Mouse (Mus musculus) cerebellum, postnatal 4 days (tissue): ENCODE measurements at regions not wholly inside any gene's neighbourhood (a gene's known extent, or its start where the extent isn't known, plus 50 kb on each side); places are given as distances from the start of the nearest gene placed in this dataset.
A peak's percentile ranks its signal among the peaks of the same experiment; 100 is the strongest.

Source experiments
- DNase-seq, 2 experiments: peaks; one replicate each; pipeline ENCODE4 v3.0.0; 2022; ENCODE audit warnings: low spot score in 2 of 2, mixed read lengths in 1 of 2

GRCm38 (mm10) chr14:71231223-71231815, 631.7 kb upstream of the Fam160b2 start:
- DNase-seq = no peak

DNA sequence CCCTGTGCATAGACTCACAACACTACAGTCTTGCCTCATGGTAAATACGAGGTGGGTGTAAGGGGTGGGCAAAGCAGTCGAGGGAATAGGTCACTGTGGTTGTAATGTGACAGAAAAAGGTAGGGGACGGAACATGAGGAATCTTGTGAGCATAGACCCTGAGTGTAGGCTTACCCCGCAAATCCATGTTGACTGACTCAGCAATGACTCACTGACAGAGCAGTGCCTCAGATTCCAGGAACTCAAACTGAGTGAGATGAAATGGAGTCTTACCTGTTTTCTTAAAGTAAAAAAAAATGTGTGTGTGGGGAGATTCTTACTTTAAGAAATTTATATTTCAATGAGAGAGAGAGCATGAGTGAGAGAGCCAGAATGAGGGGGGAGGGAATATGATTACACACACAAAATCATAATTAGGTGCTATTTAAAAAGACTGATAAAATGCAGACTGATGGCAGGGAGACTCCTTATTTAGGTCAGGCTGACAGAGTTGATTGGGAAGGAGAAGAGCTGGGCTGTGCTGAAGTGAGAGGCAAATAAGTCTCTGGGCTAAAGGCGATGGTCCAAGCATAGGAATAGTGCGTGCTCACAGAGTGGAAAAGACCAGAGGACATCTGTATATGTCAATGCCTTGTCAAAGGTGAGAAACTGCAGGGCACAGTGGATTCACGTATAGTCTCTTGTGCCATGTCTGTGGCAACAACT, 631.0 kb upstream of the Fam160b2 start:
- DNase-seq = no peak

- no peak for DNase-seq
Observed at GRCm38 (mm10) chr14:71229955-71230354, 630.3 kb upstream of the Fam160b2 start.

GRCm38 (mm10) chr14:71228894-71229446, 629.3 kb upstream of the Fam160b2 start:
- no peak for DNase-seq

GRCm38 (mm10) chr14:71217041-71217440, 617.4 kb upstream of the Fam160b2 start:
- DNase-seq = no peak

- no peak for DNase-seq
Observed at GRCm38 (mm10) chr14:71211359-71211978, 611.8 kb upstream of the Fam160b2 start.

DNA sequence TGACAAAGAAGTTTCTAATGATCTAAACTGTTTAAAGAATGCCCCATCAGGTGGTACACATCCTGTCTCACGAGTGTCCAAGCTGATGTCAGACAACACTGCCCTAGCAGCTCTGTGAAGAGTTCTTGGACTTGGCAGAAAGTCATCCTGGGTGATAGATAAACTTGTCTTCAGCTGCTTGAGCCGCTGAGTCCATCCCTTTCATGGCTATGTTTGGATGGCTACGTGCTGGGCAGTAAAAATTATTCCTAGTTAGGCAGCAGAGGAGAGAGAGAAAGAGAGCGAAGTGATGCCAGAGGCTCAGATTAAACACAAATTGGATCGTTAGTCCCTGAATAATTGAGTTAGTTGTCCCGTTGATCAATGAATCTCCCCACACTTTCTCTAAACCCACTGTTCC, 603.8 kb upstream of the Fam160b2 start:
- no peak for DNase-seq

DNA sequence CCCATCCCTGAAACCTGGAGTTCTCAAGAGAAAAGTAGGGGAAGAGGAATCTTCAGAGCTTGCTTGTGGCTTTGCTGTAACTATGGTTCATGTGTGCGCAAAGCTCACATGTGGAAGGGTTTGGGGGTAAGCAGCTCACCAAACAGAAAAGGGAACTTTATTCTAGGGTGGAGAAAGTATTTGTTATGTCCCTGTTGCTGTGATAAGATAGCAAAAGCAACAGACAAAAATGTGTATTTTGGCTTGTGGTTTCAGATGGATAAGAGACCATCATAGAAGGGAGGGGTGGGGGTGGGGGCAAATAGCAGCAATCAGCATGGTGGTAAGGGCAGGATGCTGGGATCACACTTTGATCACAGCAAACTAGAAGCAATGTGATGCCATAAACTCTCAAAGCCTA, 601.3 kb upstream of the Fam160b2 start:
- no peak for DNase-seq

DNA sequence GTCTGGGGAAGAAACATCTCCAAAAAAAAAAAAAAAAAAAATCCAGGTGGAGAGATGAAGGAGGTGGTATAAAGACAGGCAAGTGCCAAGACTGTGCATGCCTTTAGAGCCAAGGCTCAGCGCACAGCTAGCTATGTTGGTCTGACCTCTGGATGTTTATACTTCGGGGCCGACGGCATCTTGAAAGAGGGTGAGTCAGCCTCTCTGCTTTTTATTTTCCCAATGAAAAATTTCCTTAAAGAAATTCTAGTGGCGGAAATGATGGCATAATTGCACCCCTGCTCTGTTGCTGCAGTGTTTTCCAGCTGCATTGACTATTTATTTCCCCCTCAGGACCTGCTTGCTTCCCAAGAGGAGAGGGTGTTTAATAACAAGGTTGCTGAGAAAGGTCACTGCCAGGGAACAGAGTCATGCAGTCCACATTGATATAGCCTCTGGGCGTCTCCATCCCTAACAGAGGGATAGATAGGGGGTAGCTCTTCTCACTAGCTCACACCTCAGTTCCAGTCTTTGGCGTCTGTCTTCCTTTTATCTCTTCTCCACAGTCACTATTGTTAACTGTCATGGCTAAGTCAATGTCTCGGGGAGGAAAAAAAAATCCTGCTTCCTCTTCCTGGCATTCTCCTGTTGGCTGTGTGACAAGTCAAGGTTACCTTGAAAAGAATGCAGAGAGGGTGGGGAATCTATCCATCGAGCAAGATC, 599.7 kb upstream of the Fam160b2 start:
- DNase-seq = no peak

DNA sequence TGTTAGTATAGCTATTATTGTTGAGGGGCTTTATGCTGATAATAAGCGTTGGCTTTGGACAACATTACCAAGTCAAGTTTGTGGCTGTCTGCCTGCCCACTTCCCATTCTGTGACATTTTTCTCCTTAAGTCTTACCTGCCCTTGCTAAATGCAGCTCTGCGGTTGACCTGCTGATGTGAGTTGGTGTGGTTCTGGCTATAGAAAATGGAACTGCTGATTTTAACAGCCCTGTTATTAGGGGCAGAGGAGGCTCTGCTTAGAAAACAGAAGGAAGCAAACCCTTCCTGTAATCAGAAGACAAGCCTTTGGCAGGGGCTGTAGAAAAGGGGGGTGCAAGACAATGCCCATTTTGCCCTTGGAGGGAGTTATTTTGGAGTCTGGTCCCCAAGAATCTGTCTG, 594.6 kb upstream of the Fam160b2 start:
- DNase-seq = no peak

DNA sequence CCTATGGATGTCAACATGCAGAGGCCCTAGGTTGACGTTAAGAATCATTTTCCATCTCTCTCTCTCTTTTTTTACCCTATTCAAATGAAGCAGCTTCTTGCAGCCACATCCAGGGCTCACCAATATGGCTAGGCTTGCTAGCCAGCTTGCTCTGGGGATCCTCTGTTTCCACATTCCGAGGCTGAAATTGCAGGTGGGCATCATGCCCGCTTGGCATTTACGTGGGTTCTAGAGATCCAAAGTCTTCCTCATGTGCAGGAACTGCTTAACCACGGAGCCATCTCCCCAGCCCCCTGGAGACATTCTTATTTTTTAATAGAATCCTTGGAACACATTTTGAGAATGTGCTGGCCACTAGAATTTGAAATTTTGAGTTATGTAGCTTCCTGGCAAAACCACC, 592.9 kb upstream of the Fam160b2 start:
- no peak for DNase-seq

DNA sequence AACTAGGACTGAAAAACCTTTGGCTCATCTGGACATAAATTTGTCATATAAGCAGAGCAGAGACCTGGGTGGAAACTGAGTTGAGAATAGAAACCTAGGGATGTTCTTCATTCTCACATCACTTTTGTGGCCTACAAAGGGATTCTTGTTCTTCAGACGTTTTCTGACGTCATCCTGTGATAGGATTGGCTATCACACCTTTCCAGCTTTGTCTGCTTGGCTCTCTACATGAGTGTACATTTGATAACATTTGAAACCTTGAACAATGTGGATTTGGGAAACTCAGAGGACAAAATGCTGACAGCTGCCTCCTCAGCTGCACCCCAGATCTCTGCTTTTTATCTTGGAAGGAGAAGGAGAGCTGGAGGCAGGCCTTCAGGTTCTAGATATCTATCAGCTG, 589.7 kb upstream of the Fam160b2 start:
- DNase-seq = no peak

- DNase-seq = no peak
Observed at GRCm38 (mm10) chr14:71177341-71177740, 577.7 kb upstream of the Fam160b2 start.

- no peak for DNase-seq
Observed at GRCm38 (mm10) chr14:71174175-71174574, 574.5 kb upstream of the Fam160b2 start.

- DNase-seq = no peak
Observed at GRCm38 (mm10) chr14:71159556-71159955, 559.9 kb upstream of the Fam160b2 start.

DNA sequence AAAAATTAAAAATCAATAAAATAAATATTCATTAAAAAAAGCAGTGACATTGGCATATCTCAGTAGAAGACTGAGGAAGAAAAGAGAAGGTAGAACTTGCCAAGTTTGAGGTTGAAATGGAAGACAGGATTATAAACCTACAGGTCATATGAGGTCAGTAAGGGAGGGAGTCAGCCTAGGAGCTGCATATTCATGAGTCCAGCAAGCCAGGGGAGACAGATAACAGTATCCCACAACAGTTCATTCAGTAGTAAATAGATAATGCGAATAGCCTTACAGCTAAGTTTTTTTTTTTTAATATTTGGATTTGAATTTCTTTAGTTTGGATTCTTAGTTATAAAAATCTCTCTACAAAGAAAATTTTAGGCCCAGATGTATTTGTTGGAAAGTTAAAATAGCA, 542.8 kb upstream of the Fam160b2 start:
- DNase-seq = no peak

GRCm38 (mm10) chr14:71129771-71130211, 530.2 kb upstream of the Fam160b2 start:
- peak in 1 of 2 experiments; percentile 42 for DNase-seq

DNA sequence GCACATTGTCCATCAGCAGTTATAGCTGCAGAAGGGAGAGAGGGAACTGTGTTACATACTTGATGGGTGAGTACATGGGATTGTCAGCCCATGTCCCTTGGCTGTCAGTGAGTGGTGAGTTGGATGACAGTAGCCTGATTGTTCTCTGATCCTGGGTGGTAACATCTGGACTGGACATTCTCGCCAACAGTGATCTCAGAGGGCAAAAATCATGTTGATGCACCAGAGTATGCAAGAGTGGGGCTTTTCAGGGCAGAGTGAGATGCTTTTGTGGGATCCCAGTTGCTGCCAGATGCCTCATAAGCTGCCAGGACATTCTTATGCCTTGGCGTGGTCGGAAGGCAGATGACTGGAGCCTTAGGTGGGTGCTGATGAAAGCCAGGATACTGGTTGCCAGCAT, 528.9 kb upstream of the Fam160b2 start:
- DNase-seq = no peak

DNA sequence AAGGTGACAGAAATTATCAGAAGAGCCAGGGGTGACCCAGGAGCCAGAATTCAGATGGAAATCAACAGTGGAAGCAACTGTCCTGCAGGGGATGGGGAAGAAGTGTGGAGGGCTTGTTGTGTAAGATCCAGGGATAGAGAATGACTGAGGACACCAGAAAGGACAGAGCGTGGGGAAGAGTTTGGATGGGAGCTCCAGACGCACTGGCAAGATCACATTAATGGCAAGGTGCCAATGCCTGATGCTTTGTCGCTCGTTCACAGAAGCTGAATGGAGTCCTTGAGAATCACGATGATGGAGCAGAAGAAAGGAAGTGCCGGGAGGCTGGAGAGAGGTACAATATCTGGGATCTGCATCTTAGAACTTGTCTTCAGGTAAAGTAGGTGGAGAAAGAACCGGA, 519.0 kb upstream of the Fam160b2 start:
- DNase-seq = peak in 1 of 2 experiments; percentile 34

DNA sequence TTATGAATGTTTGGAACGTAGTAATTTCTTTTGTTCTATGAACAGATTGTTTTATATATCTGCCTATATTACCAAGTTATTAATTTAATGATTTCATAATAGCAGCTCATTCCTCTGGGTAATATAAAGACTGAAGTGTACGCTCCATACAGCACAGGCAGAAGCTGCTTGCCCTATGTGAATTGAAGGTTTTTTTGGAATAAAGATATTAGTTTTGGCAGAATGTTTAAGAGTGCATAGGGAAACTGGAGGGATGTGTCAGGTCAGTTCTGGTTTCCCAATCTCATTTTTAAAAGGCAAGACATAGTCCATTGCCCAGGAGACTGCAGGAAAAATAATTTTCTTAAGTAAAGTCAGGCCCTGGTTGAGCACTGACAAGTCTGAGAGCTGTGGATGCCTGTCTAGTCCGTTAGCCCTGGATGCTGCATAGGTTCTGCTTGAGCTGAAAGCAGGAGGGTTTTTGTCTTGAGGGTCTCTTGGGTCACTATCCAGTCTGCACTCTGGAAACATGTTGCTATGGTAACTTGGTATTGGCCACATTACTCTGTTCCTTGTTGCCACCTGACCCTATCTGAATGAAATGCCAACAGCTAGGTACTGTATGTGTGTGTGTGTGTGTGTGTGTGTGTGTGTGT, 516.3 kb upstream of the Fam160b2 start:
- DNase-seq = no peak

DNA sequence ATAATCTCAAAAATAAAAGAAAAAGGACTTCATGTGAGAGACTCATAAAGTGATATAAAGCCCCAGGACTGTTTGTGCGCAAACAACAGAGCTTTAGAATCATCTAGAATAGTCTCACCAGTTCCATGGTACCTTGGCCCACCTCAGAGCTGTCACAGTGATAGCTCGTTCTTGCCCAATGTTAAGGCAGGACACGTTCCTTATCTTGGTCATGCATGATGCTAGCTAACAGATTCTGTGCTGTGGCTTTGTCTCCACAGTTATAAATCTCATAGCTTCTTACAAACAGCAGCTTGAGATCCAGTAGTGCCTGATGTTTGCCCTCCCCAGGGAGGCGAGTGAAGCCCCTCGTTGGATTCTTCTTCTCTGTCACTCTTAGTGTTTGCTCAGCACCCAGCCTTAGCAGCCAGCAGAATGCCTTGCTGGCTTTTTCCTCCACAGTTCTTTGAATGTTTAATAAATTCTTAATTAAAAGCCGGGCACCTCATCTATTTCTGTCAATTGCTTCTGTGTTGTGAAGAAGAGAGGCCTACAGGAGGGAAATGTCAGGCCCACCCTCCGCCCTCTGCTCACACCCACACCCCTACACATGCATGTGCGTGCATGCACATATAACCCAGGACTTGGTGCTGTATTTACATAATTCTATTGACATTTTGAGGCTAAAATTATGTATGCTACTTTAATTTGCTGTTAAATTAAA, 515.6 kb upstream of the Fam160b2 start:
- no peak for DNase-seq
